In the genomic region with DNA sequence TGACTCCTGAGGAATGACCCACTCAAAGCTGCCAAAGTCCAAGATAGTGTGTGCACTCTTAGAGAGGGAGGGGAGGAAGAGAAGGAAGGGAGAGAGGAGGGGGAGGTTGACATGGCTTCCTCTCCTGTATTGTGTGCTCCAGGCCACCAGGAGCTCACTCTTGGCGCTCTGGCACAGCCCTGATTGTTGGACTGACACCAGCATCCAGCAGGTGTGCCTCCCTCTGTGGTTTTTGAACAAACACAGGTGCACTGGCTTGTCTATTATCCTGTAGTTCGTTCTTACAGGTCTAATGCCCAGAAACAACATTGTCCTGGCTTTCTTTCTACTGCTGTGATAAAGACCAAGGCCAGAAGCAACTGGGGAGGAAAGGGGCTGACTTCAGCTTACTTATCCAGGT, we compare ENCODE assay signal across 24 mouse cellular contexts.
DNase-seq lines count a peak whose midpoint lies in the region; ATAC-seq and TF ChIP-seq lines count a peak whose summit lies in the region.
"Had no signal": no experiment of that assay in that cellular context is flagged by ENCODE, and none has a peak within 500 bp of the region (broad histone marks: within the 10 kb centered on the region; RNA-seq: fewer than 3 reads in every experiment).

No protein-coding gene starts in this region.

- no peaks in the 10 kb centered on the region for H3K4me1 ChIP-seq in embryonic facial prominence, embryonic 14.5 days (ENCODE audit: control insufficient read depth, insufficient read depth, low read length)
- peaks cover 17% of the 10 kb centered on the region; the same call in 1 of the 2 replicates for H3K4me1 ChIP-seq in embryonic facial prominence, embryonic 10.5 days
- H3K4me1 ChIP-seq in lung, adult 2 months (ENCODE audit: control insufficient read depth, insufficient read depth, low read length), result no peaks in the 10 kb centered on the region
- 0 out of 2 replicates have a peak, but pooled peaks cover 3% of the 10 kb centered on the region for H3K4me1 ChIP-seq in stomach, embryonic 14.5 days (ENCODE audit: control insufficient read depth, insufficient read depth, low read length)
- H3K4me1 ChIP-seq in stomach, postnatal 0 days (replicated peaks; ENCODE audit: control insufficient read depth, insufficient read depth), result no peaks in the 10 kb centered on the region
- H3K4me1 ChIP-seq: forebrain, embryonic 13.5 days; forebrain, embryonic 15.5 days had no signal

- H3K9me3 ChIP-seq in embryonic facial prominence, embryonic 14.5 days (ENCODE audit: control insufficient read depth, low read length), result no peaks in the 10 kb centered on the region
- no peaks in the 10 kb centered on the region for H3K9me3 ChIP-seq in embryonic facial prominence, embryonic 10.5 days
- no peaks in the 10 kb centered on the region for H3K9me3 ChIP-seq in stomach, embryonic 14.5 days (ENCODE audit: control insufficient read depth, low read depth, low read length)
- H3K9me3 ChIP-seq in stomach, postnatal 0 days (ENCODE audit: control insufficient read depth, low read length), result no peaks in the 10 kb centered on the region
- H3K9me3 ChIP-seq: embryonic facial prominence, embryonic 13.5 days; forebrain, embryonic 13.5 days; forebrain, embryonic 15.5 days had no signal

- WGBS in embryonic facial prominence, embryonic 14.5 days, result 63% methylated on average over 2 of the region's 2 CpGs
- WGBS in embryonic facial prominence, embryonic 10.5 days, result 73% methylated on average over 2 of the region's 2 CpGs
- WGBS in lung, adult 2 months, result 58% methylated on average over 2 of the region's 2 CpGs
- WGBS in stomach, embryonic 14.5 days, result 68% methylated on average over 2 of the region's 2 CpGs
- 39% methylated on average over 2 of the region's 2 CpGs for WGBS in stomach, postnatal 0 days

- TF ChIP-seq EP300 in stomach, postnatal 0 days (optimal IDR thresholded peaks at IDR 0.05), result no peak

- no peak overlapping the region for H3K4me2 ChIP-seq in embryonic facial prominence, embryonic 14.5 days (ENCODE audit: low read depth, low read length)
- no peak overlapping the region for H3K4me2 ChIP-seq in stomach, embryonic 14.5 days (replicated peaks; ENCODE audit: low read depth, low read length)
- no peak overlapping the region for H3K4me2 ChIP-seq in stomach, postnatal 0 days (replicated peaks; ENCODE audit: low read depth)
- H3K4me2 ChIP-seq: embryonic facial prominence, embryonic 13.5 days; forebrain, embryonic 13.5 days; forebrain, embryonic 15.5 days had no signal

- H3K36me3 ChIP-seq in embryonic facial prominence, embryonic 14.5 days (ENCODE audit: control insufficient read depth, insufficient read depth, low read length), result no peaks in the 10 kb centered on the region
- H3K36me3 ChIP-seq in embryonic facial prominence, embryonic 10.5 days (replicated peaks), result no peaks in the 10 kb centered on the region
- no peaks in the 10 kb centered on the region for H3K36me3 ChIP-seq in stomach, embryonic 14.5 days (ENCODE audit: control insufficient read depth, insufficient read depth, low read length)
- H3K36me3 ChIP-seq in stomach, postnatal 0 days (ENCODE audit: control insufficient read depth, insufficient read depth, low read length), result no peaks in the 10 kb centered on the region
- H3K36me3 ChIP-seq: embryonic facial prominence, embryonic 13.5 days; forebrain, embryonic 15.5 days; G1E had no signal

- no peak overlapping the region for H3K27ac ChIP-seq in embryonic facial prominence, embryonic 14.5 days (replicated peaks; ENCODE audit: low read depth, low read length)
- no peak overlapping the region for H3K27ac ChIP-seq in embryonic facial prominence, embryonic 10.5 days (replicated peaks)
- peak overlapping the region; percentile 66; the same call in 1 of the 2 replicates for H3K27ac ChIP-seq in stomach, embryonic 14.5 days (ENCODE audit: low read length)
- no peak overlapping the region for H3K27ac ChIP-seq in stomach, postnatal 0 days (replicated peaks)
- H3K27ac ChIP-seq: embryonic facial prominence, embryonic 13.5 days; forebrain, embryonic 13.5 days; forebrain, embryonic 15.5 days had no signal

- no peak for TF ChIP-seq CTCF in lung, adult 2 months (IDR thresholded peaks at IDR 0.05; ENCODE audit: insufficient read depth, low read length)
- peak; percentile 30; the same call in 1 of the 2 replicates for TF ChIP-seq CTCF in stomach, postnatal 0 days (IDR thresholded peaks at IDR 0.05; ENCODE audit: low read depth)

- DNase-seq in embryonic facial prominence, embryonic 14.5 days (ENCODE audit: low spot score), result peak; percentile 41
- DNase-seq in embryonic facial prominence, embryonic 10.5 days (ENCODE audit: low spot score), result no peak
- peak; percentile 47 to 61 for DNase-seq in lung, adult 18-20 months
- DNase-seq in lung, adult 2 months, result no peak
- DNase-seq in stomach, postnatal 0 days (ENCODE audit: low spot score), result peak; percentile 69
- DNase-seq in frontal cortex, postnatal 14 days (ENCODE audit: low spot score in 2 of 2), result no peak
- DNase-seq: adrenal gland, adult 8-10 months; adrenal gland, postnatal 14 days; adrenal gland, postnatal 36 days; B cell, adult 2 months; cerebellum, adult 11-12 months; cerebellum, adult 2 months; cerebellum, adult 9-10 months; cerebellum, postnatal 10 days; cerebellum, postnatal 25 days had no signal

- TF ChIP-seq POLR2A in lung, adult 2 months (IDR thresholded peaks at IDR 0.05; ENCODE audit: borderline replicate concordance, extremely low read depth, low read depth, low read length), result no peak

- H3K4me3 ChIP-seq in embryonic facial prominence, embryonic 14.5 days (ENCODE audit: low read depth, low read length), result no peak overlapping the region
- H3K4me3 ChIP-seq in embryonic facial prominence, embryonic 10.5 days, result no peak overlapping the region
- H3K4me3 ChIP-seq in lung, adult 2 months (replicated peaks; ENCODE audit: extremely low read depth, low read depth, low read length), result no peak overlapping the region
- H3K4me3 ChIP-seq in stomach, embryonic 14.5 days (ENCODE audit: low read depth, low read length), result no peak overlapping the region
- H3K4me3 ChIP-seq in stomach, postnatal 0 days (ENCODE audit: low read depth, low read length), result no peak overlapping the region
- H3K4me3 ChIP-seq: embryonic facial prominence, embryonic 13.5 days; forebrain, embryonic 13.5 days; forebrain, embryonic 15.5 days had no signal

- no peaks in the 10 kb centered on the region for H3K27me3 ChIP-seq in embryonic facial prominence, embryonic 14.5 days (replicated peaks; ENCODE audit: control insufficient read depth, insufficient read depth, low read length)
- H3K27me3 ChIP-seq in embryonic facial prominence, embryonic 10.5 days (replicated peaks; ENCODE audit: low read depth, poor library complexity, severe bottlenecking), result 0 out of 2 replicates have a peak, but pooled peaks cover 5% of the 10 kb centered on the region
- H3K27me3 ChIP-seq in stomach, embryonic 14.5 days (ENCODE audit: control insufficient read depth, insufficient read depth, low read length), result no peaks in the 10 kb centered on the region
- no peaks in the 10 kb centered on the region for H3K27me3 ChIP-seq in stomach, postnatal 0 days (ENCODE audit: control insufficient read depth, insufficient read depth, low read length)
- H3K27me3 ChIP-seq: CH12.LX; embryonic facial prominence, embryonic 13.5 days; forebrain, embryonic 13.5 days; forebrain, embryonic 15.5 days; Patski had no signal

- ATAC-seq in embryonic facial prominence, embryonic 14.5 days (ENCODE audit: low read depth), result peak; percentile 47; the same call in 1 of the 2 replicates
- ATAC-seq in stomach, embryonic 14.5 days (ENCODE audit: insufficient number of reproducible peaks, insufficient read depth, low FRiP score, low read depth), result no peak
- ATAC-seq in stomach, postnatal 0 days (ENCODE audit: low FRiP score, low TSS enrichment), result peak; percentile 76
- ATAC-seq: activated CD4-positive, CD25-positive, alpha-beta regulatory T cell, adult 4 months; CD4-positive, CD25-positive, alpha-beta regulatory T cell, adult 4 months; forebrain, embryonic 13.5 days; forebrain, embryonic 15.5 days; Patski had no signal

- H3K9ac ChIP-seq in embryonic facial prominence, embryonic 14.5 days (ENCODE audit: low read depth, low read length), result no peak overlapping the region
- no peak overlapping the region for H3K9ac ChIP-seq in stomach, embryonic 14.5 days (replicated peaks; ENCODE audit: low read depth, low read length)
- no peak overlapping the region for H3K9ac ChIP-seq in stomach, postnatal 0 days (ENCODE audit: low read length)
- H3K9ac ChIP-seq: embryonic facial prominence, embryonic 13.5 days; forebrain, embryonic 13.5 days; forebrain, embryonic 15.5 days had no signal

Comparison
In these comparisons a context has a peak if more than half of its experiments do, and no peak if none do; other contexts are left out.
1. DNase-seq: peak in embryonic facial prominence, embryonic 14.5 days (single experiment), lung, adult 18-20 months (2 of 2) and stomach, postnatal 0 days (single experiment); none in embryonic facial prominence, embryonic 10.5 days (single experiment), lung, adult 2 months (single experiment) and frontal cortex, postnatal 14 days (0 of 2).